Mouse (Mus musculus) spleen, adult 18-20 months (tissue): ENCODE measurements around the gene Il17f.
"Not testable (repeated sequence)": the region's sequence is repeated elsewhere in the genome, so short reads cannot be mapped to it uniquely, and the experiment has no call there.

Experiments used
- DNase-seq, 2 experiments: peaks; one replicate each; pipeline ENCODE4 v3.0.0; 2022; ENCODE audit warnings: mixed read lengths in 2 of 2

Gene Il17f

GRCm38 (mm10) chr1:20790517-20790916 is at the start of gene Il17f:
Gene Il17f (minus strand): TSS chr1:20790617.
- DNase-seq, result not testable (repeated sequence)

- no peak for DNase-seq
These were observed 49.5 kb upstream of the Il17f start for GRCm38 (mm10) chr1:20839911-20840310.

- no peak for DNase-seq
These were observed 46.2 kb upstream of the Il17f start for GRCm38 (mm10) chr1:20836551-20837125.

GRCm38 (mm10) chr1:20833141-20833511 is 42.7 kb upstream of the Il17f start:
- DNase-seq, result no peak

GRCm38 (mm10) chr1:20832473-20833140 is 42.2 kb upstream of the Il17f start:
- DNase-seq, result no peak

GRCm38 (mm10) chr1:20830546-20830945 is 40.1 kb upstream of the Il17f start:
- DNase-seq, result no peak

GRCm38 (mm10) chr1:20828061-20828460 is 37.6 kb upstream of the Il17f start:
- DNase-seq, result no peak

GRCm38 (mm10) chr1:20825036-20825435 is 34.6 kb upstream of the Il17f start:
- no peak for DNase-seq

GRCm38 (mm10) chr1:20823906-20824305 is 33.5 kb upstream of the Il17f start:
- no peak for DNase-seq

GRCm38 (mm10) chr1:20823471-20823870 is 33.1 kb upstream of the Il17f start:
- DNase-seq, result no peak

GRCm38 (mm10) chr1:20820959-20821358 is 30.5 kb upstream of the Il17f start:
- no peak for DNase-seq

- peak; percentile 69 for DNase-seq
These were observed 29.6 kb upstream of the Il17f start, which contains the start of gene Mcm3 for GRCm38 (mm10) chr1:20819771-20820605. Gene Mcm3 (minus strand): TSS chr1:20820312.

GRCm38 (mm10) chr1:20817596-20817995 is 27.2 kb upstream of the Il17f start:
- DNase-seq, result no peak

GRCm38 (mm10) chr1:20817172-20817571 is 26.8 kb upstream of the Il17f start:
- DNase-seq, result no peak

- no peak for DNase-seq
These were observed 24.1 kb upstream of the Il17f start for GRCm38 (mm10) chr1:20814521-20814920.

GRCm38 (mm10) chr1:20804526-20804925 is 14.1 kb upstream of the Il17f start:
- DNase-seq, result no peak

GRCm38 (mm10) chr1:20801682-20802390 is 11.4 kb upstream of the Il17f start:
- no peak for DNase-seq

- no peak for DNase-seq
These were observed 10.9 kb upstream of the Il17f start for GRCm38 (mm10) chr1:20801275-20801674.

GRCm38 (mm10) chr1:20795178-20795577 is 4.8 kb upstream of the Il17f start:
- DNase-seq, result no peak

GRCm38 (mm10) chr1:20794760-20795159 is 4.3 kb upstream of the Il17f start:
- no peak for DNase-seq

- DNase-seq, result no peak
These were observed 997 bp upstream of the Il17f start for GRCm38 (mm10) chr1:20791414-20791813.

- no peak for DNase-seq
These were observed 2.0 kb downstream of the Il17f start for GRCm38 (mm10) chr1:20788419-20788818.

- no peak for DNase-seq
These were observed 3.4 kb downstream of the Il17f start for GRCm38 (mm10) chr1:20787046-20787445.
